Mouse (Mus musculus): Measurements from ENCODE around the gene Mtcl1. TPM values are rescaled to one million over a fixed set of nuclear protein-coding genes. Genes with fewer than 3 reads are reported as not detected.
A peak's percentile ranks its signal among the peaks of the same experiment; 100 is the strongest.

Gene Mtcl1
- polyA plus RNA-seq, 1 experiment from 2014 or later: 7.6 TPM

DNA sequence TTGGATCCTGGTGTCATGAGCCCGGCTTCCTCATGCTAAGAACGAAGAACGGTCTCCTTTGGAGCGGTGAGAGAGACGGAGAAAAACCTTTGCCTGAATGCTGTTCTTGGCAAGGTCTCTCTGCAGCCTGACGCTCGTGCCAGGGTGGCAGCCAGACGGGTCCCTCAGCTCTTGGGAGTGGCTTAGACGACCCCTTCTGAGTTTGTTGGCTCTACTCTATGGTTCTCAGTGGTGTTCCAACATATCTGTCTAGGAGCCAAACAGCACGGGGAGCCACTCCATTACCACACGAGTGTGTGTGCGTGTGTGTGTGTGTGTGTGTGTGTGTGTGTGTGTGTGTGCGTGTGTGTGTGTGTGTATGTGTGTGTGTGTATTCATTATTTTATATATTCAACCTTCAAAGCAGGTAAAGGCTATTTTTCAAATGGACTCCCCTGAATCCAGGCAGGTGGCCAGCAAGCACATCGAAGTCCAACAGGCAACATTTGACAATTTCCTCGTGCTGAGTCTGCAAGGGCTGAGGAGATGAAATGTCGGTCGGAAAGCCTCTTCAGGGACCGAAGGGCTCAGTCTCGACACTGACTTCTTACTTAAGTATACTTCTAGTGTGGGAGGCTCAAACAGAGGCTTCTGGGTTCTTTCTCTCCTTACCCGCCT lies 128.7 kb downstream of the Mtcl1 start:
- Histone ChIP-seq H3K9me3 (replicated peaks) (no peaks in the 10 kb centered on the region), H3K36me3 (no peaks in the 10 kb centered on the region), H3K27me3 (ENCODE audit: low read depth, poor library complexity, severe bottlenecking) (no peaks in the 10 kb centered on the region), H3K4me3 (no peak overlapping the region), H3K4me1 (peaks cover 10% of the 10 kb centered on the region), H3K27ac (no peak overlapping the region)
- 88% methylated on average over 20 of the region's 20 CpGs for WGBS
- DNase-seq (ENCODE audit: low spot score): no peak

DNA sequence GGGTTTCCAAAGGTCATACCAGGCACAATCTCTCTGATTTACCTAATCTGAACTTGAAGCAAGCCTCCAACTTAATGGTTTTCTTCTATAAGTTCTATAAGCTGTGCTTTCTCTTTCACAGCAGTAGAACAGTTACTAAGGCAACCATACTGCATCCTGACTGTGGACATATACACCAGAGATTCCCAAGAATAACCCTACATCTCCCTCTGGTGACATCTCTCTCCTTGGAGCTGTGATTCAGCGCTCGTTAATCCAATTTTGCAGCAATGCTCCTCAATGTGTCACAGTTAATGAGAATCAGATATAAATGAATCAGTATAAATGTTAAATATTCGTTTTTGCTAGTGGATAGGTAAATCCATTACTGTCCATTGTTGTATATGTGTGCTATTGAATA lies 131.5 kb downstream of the Mtcl1 start:
- Histone ChIP-seq H3K9me3 (replicated peaks) (no peaks in the 10 kb centered on the region), H3K36me3 (no peaks in the 10 kb centered on the region), H3K4me1 (peaks cover 28% of the 10 kb centered on the region), H3K4me3 (no peak overlapping the region), H3K27ac (no peak overlapping the region), H3K27me3 (ENCODE audit: low read depth, poor library complexity, severe bottlenecking) (no peaks in the 10 kb centered on the region)
- 95% methylated on average over 3 of the region's 3 CpGs for WGBS
- DNase-seq (ENCODE audit: low spot score): no peak

DNA sequence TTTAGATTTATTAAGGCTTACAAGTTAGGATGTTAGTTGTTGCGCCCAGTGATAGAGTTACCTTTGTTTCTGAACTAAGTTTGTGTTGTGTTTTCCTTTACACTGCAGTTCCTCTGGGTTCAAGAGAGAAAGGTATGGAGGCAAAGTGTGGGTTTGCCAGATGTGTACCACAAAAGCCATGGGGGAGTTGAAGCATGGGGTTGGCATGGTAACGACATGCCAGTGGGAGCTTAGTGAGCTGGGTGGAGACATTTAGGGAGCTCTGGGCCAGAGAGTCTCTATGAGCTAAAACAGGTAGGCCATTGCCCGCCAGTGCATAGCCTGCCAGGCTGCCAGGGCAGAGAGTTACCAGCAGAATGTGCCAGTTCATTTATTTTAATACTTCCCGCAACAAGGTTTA lies 132.0 kb downstream of the Mtcl1 start:
- H3K36me3 ChIP-seq: no peaks in the 10 kb centered on the region
- no peak overlapping the region for H3K4me3 ChIP-seq
- H3K27me3 ChIP-seq (ENCODE audit: low read depth, poor library complexity, severe bottlenecking): no peaks in the 10 kb centered on the region
- no peaks in the 10 kb centered on the region for H3K9me3 ChIP-seq (replicated peaks)
- H3K27ac ChIP-seq: no peak overlapping the region
- 91% methylated on average over 4 of the region's 4 CpGs for WGBS
- H3K4me1 ChIP-seq: peaks cover 24% of the 10 kb centered on the region
- DNase-seq (ENCODE audit: low spot score): no peak

DNA sequence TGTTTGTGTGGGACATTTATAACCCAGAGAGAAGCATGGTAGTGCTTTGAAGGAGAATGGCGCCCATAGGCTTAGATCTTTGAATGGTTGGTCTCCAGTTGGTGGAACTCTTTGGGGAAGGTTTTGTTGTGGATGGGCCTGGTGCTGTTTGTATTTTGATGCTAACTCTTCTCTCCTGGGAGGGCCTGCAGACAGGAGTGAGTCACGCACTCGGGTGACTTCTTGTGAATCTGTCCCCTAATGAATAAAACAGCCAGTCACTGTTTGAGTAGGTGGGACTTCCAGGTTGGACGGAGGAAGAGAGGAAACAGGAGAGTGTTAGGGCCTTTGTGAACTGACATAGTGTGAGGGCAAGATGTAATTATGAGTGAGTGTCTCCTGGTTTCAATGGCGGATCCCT lies 132.4 kb downstream of the Mtcl1 start:
- Histone ChIP-seq H3K27ac (no peak overlapping the region), H3K27me3 (ENCODE audit: low read depth, poor library complexity, severe bottlenecking) (no peaks in the 10 kb centered on the region), H3K4me1 (peaks cover 24% of the 10 kb centered on the region), H3K36me3 (no peaks in the 10 kb centered on the region), H3K4me3 (no peak overlapping the region), H3K9me3 (replicated peaks) (no peaks in the 10 kb centered on the region)
- no peak for DNase-seq (ENCODE audit: low spot score)
- 88% methylated on average over 5 of the region's 5 CpGs for WGBS

DNA sequence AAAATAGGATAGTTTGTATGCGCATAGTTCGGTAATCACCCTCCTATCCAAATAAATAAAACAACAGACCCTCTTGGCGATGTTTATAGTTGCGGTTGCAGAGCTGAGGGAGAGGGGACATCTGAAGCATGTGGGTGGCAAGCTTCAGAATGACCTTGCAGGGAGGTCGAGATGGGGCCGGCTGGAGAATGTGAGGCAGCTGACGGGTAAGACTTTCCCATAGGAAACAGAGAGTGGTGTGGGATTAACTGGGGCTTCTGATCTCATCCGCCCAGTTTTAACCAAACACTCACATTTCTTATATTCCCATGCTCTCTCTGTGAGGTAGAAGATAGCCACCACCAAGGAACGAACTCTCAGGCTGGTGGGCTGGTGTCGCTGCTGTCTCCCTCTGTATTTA lies 134.1 kb downstream of the Mtcl1 start:
- peak overlapping the region; percentile 19; the same call in 1 of the 2 replicates for H3K4me3 ChIP-seq
- DNase-seq (ENCODE audit: low spot score): peak; percentile 49
- H3K4me1 ChIP-seq: peaks cover 24% of the 10 kb centered on the region
- no peaks in the 10 kb centered on the region for H3K36me3 ChIP-seq
- H3K9me3 ChIP-seq (replicated peaks): no peaks in the 10 kb centered on the region
- H3K27me3 ChIP-seq (ENCODE audit: low read depth, poor library complexity, severe bottlenecking): no peaks in the 10 kb centered on the region
- WGBS: 8% methylated on average over 10 of the region's 10 CpGs
- peak overlapping the region; percentile 62; the same call in 1 of the 2 replicates for H3K27ac ChIP-seq

DNA sequence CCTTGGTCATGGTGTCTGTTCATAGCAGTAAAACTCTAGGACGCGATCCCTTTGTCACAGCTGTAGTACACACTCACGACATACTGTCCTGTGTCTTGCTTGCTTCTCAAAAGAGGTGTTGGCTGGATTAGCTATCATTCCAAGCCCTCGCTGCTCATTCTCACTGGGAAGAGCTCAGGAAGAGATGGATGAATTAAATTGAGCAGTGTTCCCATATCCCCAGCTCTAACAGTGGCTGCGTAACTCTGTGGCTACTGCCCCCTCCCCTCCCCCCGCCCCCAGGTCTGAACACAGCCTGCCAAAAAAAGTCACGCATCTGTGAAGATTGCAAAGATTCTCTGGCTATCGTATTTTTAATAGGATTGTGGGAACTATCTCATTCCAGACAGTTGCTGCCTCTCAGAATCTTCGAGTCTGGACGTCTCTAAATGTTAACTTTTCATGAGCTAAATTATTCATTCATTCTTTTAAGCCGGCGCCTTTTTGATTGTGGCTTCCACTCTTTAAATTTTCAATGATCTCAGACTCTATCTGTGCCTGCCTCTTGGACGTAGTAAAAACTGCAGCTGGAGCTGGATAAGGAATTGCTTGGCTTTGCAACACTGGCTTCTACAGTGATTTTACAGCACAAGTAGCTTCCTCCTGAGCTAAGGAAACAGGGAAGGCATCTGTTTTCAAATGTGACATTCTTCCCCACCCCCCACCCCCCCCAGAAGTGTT lies 134.8 kb downstream of the Mtcl1 start:
- H3K4me1 ChIP-seq: peaks cover 24% of the 10 kb centered on the region
- H3K4me3 ChIP-seq: no peak overlapping the region
- H3K36me3 ChIP-seq: no peaks in the 10 kb centered on the region
- no peaks in the 10 kb centered on the region for H3K27me3 ChIP-seq (ENCODE audit: low read depth, poor library complexity, severe bottlenecking)
- no peak for DNase-seq (ENCODE audit: low spot score)
- 62% methylated on average over 13 of the region's 13 CpGs for WGBS
- H3K27ac ChIP-seq: no peak overlapping the region
- H3K9me3 ChIP-seq (replicated peaks): no peaks in the 10 kb centered on the region

DNA sequence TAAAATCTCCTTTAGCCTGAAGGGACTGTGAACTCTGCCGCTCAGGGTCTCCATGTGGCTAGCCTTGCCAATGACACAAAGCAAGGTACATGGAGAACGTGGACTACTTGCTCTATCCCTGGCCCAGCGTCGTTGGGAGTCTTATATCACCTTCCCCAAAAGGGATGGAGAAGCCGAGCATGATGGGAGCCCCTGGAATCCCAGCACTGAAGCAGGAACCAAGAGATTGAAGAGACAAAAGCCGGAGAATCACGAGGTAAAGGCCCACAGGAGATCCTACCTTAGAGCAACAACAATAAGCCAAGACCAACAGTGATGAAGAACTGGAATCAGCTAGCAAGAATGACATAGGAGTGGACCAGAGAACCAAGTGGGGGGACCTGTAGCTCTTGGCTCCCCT lies 147.6 kb downstream of the Mtcl1 start:
- WGBS: 85% methylated on average over 7 of the region's 7 CpGs
- no peak overlapping the region for H3K4me3 ChIP-seq
- no peak overlapping the region for H3K27ac ChIP-seq

DNA sequence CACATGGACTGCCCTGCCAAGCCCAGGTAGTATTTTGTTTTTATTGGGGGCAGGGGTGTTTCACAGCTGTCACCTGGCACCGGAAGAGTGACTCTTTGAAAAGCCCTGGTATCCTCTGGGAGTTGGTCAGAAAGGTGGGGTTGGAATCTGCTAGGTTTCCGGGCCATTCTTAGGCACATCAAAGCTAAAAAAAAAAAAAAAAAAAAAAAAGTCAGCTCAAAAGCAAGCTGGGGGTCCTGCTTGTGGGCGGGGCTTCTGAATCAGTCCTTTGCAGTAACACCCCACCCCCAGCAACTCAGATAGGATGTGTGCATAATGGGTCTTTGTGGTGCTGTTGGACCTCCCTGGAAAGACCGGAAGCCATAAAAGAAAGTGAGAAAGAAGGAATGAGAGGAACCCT lies 148.3 kb downstream of the Mtcl1 start:
- no peaks in the 10 kb centered on the region for H3K27me3 ChIP-seq (ENCODE audit: low read depth, poor library complexity, severe bottlenecking)
- no peaks in the 10 kb centered on the region for H3K36me3 ChIP-seq
- WGBS: 56% methylated on average over 4 of the region's 4 CpGs
- 0 out of 2 replicates have a peak, but pooled peaks cover 5% of the 10 kb centered on the region for H3K4me1 ChIP-seq
- H3K4me3 ChIP-seq: no peak overlapping the region
- H3K27ac ChIP-seq: no peak overlapping the region
- H3K9me3 ChIP-seq (replicated peaks): no peaks in the 10 kb centered on the region
- DNase-seq (ENCODE audit: low spot score): no peak

More for the DNA sequence above, 147.6 kb downstream of the Mtcl1 start:
- H3K9me3 ChIP-seq (replicated peaks): no peaks in the 10 kb centered on the region
- no peaks in the 10 kb centered on the region for H3K27me3 ChIP-seq (ENCODE audit: low read depth, poor library complexity, severe bottlenecking)
- no peaks in the 10 kb centered on the region for H3K36me3 ChIP-seq
- H3K4me1 ChIP-seq: 0 out of 2 replicates have a peak, but pooled peaks cover 5% of the 10 kb centered on the region
- DNase-seq (ENCODE audit: low spot score): no peak

DNA sequence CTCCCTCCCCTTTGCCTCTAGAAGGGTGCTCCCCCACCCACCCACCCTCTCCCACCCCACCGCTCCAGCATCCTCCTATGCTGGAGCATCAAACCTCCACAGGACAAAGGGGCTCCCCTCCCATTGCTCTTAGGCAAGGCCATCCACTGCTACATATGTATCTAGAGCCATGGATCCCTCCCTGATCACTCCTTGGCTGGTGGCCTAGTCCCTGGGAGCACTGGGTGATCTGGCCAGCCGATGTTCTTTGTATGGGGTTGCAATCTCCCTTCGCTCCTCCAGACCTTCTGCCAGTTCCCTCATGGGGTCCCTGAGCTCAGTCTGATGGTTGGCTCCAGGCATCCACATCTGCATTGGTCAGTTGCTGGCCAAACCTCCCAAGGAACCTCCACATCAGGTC lies 151.8 kb downstream of the Mtcl1 start:
- 90% methylated on average over 3 of the region's 3 CpGs for WGBS

DNA sequence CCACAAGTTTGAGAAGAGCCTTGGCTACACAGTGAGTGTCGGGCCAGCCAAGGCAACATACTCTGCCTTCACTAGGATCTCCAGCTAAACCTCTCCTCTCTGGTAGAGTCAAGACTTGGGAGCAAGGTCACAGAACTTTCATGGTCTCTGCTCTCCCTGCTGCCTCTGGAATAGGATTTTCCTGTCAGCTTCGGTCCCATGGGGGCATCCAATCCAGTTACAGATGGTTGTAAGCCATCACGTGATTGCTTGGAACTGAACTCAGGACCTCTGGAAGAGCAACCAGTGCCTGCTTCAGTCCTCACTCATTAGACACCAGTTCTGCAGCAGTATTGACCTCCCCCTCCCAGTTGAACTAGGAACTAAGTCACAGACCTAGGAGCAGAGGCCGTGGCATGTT lies 156.0 kb downstream of the Mtcl1 start:
- no peak for DNase-seq (ENCODE audit: low spot score)
- no peaks in the 10 kb centered on the region for H3K27me3 ChIP-seq (ENCODE audit: low read depth, poor library complexity, severe bottlenecking)
- H3K4me1 ChIP-seq: no peaks in the 10 kb centered on the region
- peaks cover 3% of the 10 kb centered on the region; the same call in 1 of the 2 replicates for H3K9me3 ChIP-seq (replicated peaks)
- H3K4me3 ChIP-seq: no peak overlapping the region
- no peaks in the 10 kb centered on the region for H3K36me3 ChIP-seq
- no peak overlapping the region for H3K27ac ChIP-seq
- 88% methylated on average over 4 of the region's 4 CpGs for WGBS

More for the DNA sequence above, 151.8 kb downstream of the Mtcl1 start:
- H3K4me3 ChIP-seq: no peak overlapping the region
- 0 out of 2 replicates have a peak, but pooled peaks cover 5% of the 10 kb centered on the region for H3K4me1 ChIP-seq
- H3K9me3 ChIP-seq (replicated peaks): no peaks in the 10 kb centered on the region
- no peaks in the 10 kb centered on the region for H3K27me3 ChIP-seq (ENCODE audit: low read depth, poor library complexity, severe bottlenecking)
- DNase-seq (ENCODE audit: low spot score): no peak
- no peaks in the 10 kb centered on the region for H3K36me3 ChIP-seq
- H3K27ac ChIP-seq: no peak overlapping the region

DNA sequence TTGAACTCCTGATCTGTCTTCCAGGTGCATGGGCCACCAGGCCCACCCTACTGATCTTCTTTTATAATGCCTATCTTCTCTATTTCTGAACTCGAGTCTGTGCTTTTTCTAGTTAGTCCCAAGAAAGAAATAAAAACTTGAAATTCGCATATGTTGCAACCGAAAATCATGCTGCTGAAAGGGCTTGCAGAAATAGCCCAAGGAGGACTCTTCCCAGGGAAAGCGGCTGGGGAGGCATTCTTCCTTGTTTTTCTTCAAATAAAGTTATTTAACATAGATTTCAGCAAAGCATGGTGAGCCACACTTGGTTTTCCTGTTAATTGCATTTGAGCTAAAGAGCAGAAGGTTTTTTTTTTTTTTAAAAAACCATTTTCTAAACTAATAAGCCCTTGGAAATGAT lies 159.7 kb downstream of the Mtcl1 start:
- WGBS: 87% methylated on average over 4 of the region's 4 CpGs
- DNase-seq (ENCODE audit: low spot score): no peak
- Histone ChIP-seq H3K36me3 (no peaks in the 10 kb centered on the region), H3K4me3 (no peak overlapping the region), H3K4me1 (no peaks in the 10 kb centered on the region), H3K27me3 (ENCODE audit: low read depth, poor library complexity, severe bottlenecking) (no peaks in the 10 kb centered on the region), H3K9me3 (replicated peaks) (peaks cover 3% of the 10 kb centered on the region; the same call in 1 of the 2 replicates), H3K27ac (no peak overlapping the region)

Measured in limb, embryonic 10.5 days (tissue).